Comparison of ENCODE assay signal across 15 mouse cellular contexts in the genomic region with DNA sequence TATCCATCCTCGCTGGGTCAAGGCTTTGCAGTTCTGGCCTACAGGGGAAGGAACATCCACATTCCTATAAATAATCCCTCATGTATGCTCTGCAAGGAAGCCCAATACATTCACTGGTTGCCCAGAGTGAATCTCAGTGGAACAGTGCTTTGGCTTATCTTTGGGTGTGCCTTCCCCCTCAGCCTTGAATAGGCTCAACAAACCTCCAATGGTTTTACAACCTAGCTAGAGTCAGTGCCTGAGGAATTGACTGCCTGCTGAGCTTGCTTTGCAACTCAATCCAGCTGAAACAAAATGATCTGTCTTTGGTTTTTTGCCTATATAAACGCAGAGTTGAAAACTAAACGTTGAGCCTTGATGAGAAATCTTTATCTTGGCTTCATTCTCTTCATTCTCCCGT.
"Had no signal": no experiment of that assay in that cellular context is flagged by ENCODE, and none has a peak within 500 bp of the region (broad histone marks: within the 10 kb centered on the region; RNA-seq: fewer than 3 reads in every experiment).

No protein-coding gene starts in this region.

- H3K27ac ChIP-seq: midbrain, embryonic 10.5 days; midbrain, embryonic 12.5 days; neural tube, embryonic 13.5 days; neural tube, embryonic 15.5 days; stomach, embryonic 15.5 days; stomach, postnatal 0 days had no signal

- H3K4me3 ChIP-seq: midbrain, embryonic 10.5 days; midbrain, embryonic 12.5 days; myocyte; neural tube, embryonic 13.5 days; neural tube, embryonic 15.5 days; stomach, embryonic 15.5 days had no signal

- DNase-seq: lung, adult 18-20 months; lung, embryonic 14.5 days; lung, postnatal 10 days; lung, postnatal 4 days; midbrain, embryonic 14.5 days; right cerebral cortex, postnatal 14 days; thymus, adult 2 months; thymus, postnatal 36 days had no signal
